Mouse (Mus musculus) cortical plate, adult 2 months (tissue): ENCODE results near the gene Psmc2.

Experiments used
- CTCF ChIP-seq: fragments of 200-500 bp; IDR thresholded peaks from 2 replicates; pipeline ENCODE4 v1.5.1; 2011; ENCODE audit warnings: mild to moderate bottlenecking, control low read depth, low read length; ENCODE audit not compliant: insufficient read depth; ENCODE audit errors: extremely low read depth
- POLR2A ChIP-seq: fragments of 200-500 bp; IDR thresholded peaks from 2 replicates; pipeline ENCODE4 v1.6.1; 2011; ENCODE audit warnings: mild to moderate bottlenecking, low read length, control low read depth; ENCODE audit not compliant: insufficient read depth; ENCODE audit errors: extremely low read depth

- no peak for TF ChIP-seq POLR2A
- TF ChIP-seq CTCF: no peak
These were observed 40.4 kb upstream of the Psmc2 start for GRCm38 (mm10) chr5:21744651-21745050.
